In genomic region chr9:111916684-111917535, GRCm38 (mm10) we compare ENCODE assay signal across 9 mouse cellular contexts.
DNase-seq lines count a peak whose midpoint lies in the region; ATAC-seq lines count a peak whose summit lies in the region.
"Had no signal": no experiment of that assay in that cellular context is flagged by ENCODE, and none has a peak within 500 bp of the region (broad histone marks: within the 10 kb centered on the region; RNA-seq: fewer than 3 reads in every experiment).

No protein-coding gene starts in this region.

- H3K4me3 ChIP-seq in embryonic facial prominence, embryonic 13.5 days: no peak overlapping the region
- H3K4me3 ChIP-seq in hindbrain, embryonic 11.5 days (ENCODE audit: low read depth, low read length): no peak overlapping the region

- peak overlapping the region; percentile 46 for H3K4me2 ChIP-seq in embryonic facial prominence, embryonic 13.5 days
- H3K4me2 ChIP-seq in hindbrain, embryonic 11.5 days (replicated peaks; ENCODE audit: low read depth, low read length): no peak overlapping the region

- no peaks in the 10 kb centered on the region for H3K36me3 ChIP-seq in embryonic facial prominence, embryonic 13.5 days
- H3K36me3 ChIP-seq in hindbrain, embryonic 11.5 days (ENCODE audit: control insufficient read depth, insufficient read depth, low read length): no peaks in the 10 kb centered on the region

- peak; percentile 61; the same call in 1 of the 2 replicates for ATAC-seq in embryonic facial prominence, embryonic 13.5 days (ENCODE audit: insufficient number of reproducible peaks, insufficient read depth, low FRiP score, low TSS enrichment, low read depth)
- ATAC-seq in hindbrain, embryonic 11.5 days (ENCODE audit: low FRiP score): peak; percentile 82

- no peaks in the 10 kb centered on the region for H3K4me1 ChIP-seq in embryonic facial prominence, embryonic 13.5 days
- H3K4me1 ChIP-seq in hindbrain, embryonic 11.5 days (replicated peaks; ENCODE audit: control insufficient read depth, insufficient read depth, low read length): no peaks in the 10 kb centered on the region

- H3K27ac ChIP-seq in embryonic facial prominence, embryonic 13.5 days: no peak overlapping the region
- H3K27ac ChIP-seq in hindbrain, embryonic 11.5 days (ENCODE audit: low read depth, low read length): no peak overlapping the region
- H3K27ac ChIP-seq: macrophage had no signal

- WGBS in embryonic facial prominence, embryonic 13.5 days: 24% methylated on average over 17 of the region's 17 CpGs
- WGBS in hindbrain, embryonic 11.5 days: 32% methylated on average over 17 of the region's 17 CpGs

- intact Hi-C loops in left cerebral cortex, postnatal 14 days (cut with DNase I): loop anchor here (5.0 to 10.0 kb wide), 2 partner anchors 345 to 1728 kb away; no protein-coding TSS in a partner anchor

- peak; percentile 12 for DNase-seq in kidney, adult 18-20 months
- no peak for DNase-seq in kidney, adult 11 months
- DNase-seq in adrenal gland, postnatal 14 days: peak; percentile 53
- peak; percentile 85 for DNase-seq in hindbrain, embryonic 11.5 days (ENCODE audit: low spot score)
- peak; percentile 40 to 71 for DNase-seq in left cerebral cortex, postnatal 14 days (ENCODE audit: low spot score in 2 of 2)
- DNase-seq in neural tube, embryonic 10.5 days (ENCODE audit: extremely low spot score, low spot score): peak; percentile 77
- DNase-seq in thymus, postnatal 4 days: peak; percentile 49

- H3K9ac ChIP-seq in embryonic facial prominence, embryonic 13.5 days: no peak overlapping the region
- no peak overlapping the region for H3K9ac ChIP-seq in hindbrain, embryonic 11.5 days (ENCODE audit: low read depth, low read length)

- H3K9me3 ChIP-seq in embryonic facial prominence, embryonic 13.5 days: no peaks in the 10 kb centered on the region
- H3K9me3 ChIP-seq in hindbrain, embryonic 11.5 days (ENCODE audit: control insufficient read depth, low read length): no peaks in the 10 kb centered on the region

- H3K27me3 ChIP-seq in embryonic facial prominence, embryonic 13.5 days: no peaks in the 10 kb centered on the region; the same call in 1 of the 2 replicates
- no peaks in the 10 kb centered on the region for H3K27me3 ChIP-seq in hindbrain, embryonic 11.5 days (ENCODE audit: control insufficient read depth, insufficient read depth, low read length)
